Mouse (Mus musculus): ENCODE data around the gene Ptn.

GRCm38 (mm10) chr6:36782481-36782880 lies 27.5 kb downstream of the Ptn start:
- no peak for TF ChIP-seq CTCF (IDR thresholded peaks at IDR 0.05; ENCODE audit: low read depth)
- no peak for TF ChIP-seq EP300 (IDR thresholded peaks at IDR 0.05; ENCODE audit: low read depth)
